Mouse (Mus musculus) brain, embryonic 14.5 days (tissue): ENCODE data around the gene Zfp61.

ENCODE experiments used
- CTCF ChIP-seq: fragments of 200-500 bp; IDR thresholded peaks from 2 replicates; pipeline ENCODE4 v1.5.1; 2012; ENCODE audit warnings: inconsistent platforms, mild to moderate bottlenecking, moderate library complexity, borderline replicate concordance; ENCODE audit not compliant: insufficient read depth, insufficient read length; ENCODE audit errors: extremely low read depth
- POLR2A ChIP-seq: fragments of 200-500 bp; IDR thresholded peaks from 2 replicates; pipeline ENCODE4 v1.6.1; 2012; ENCODE audit warnings: mild to moderate bottlenecking, inconsistent platforms, borderline replicate concordance; ENCODE audit not compliant: poor library complexity, insufficient read depth, insufficient read length, severe bottlenecking; ENCODE audit errors: extremely low read depth

DNA sequence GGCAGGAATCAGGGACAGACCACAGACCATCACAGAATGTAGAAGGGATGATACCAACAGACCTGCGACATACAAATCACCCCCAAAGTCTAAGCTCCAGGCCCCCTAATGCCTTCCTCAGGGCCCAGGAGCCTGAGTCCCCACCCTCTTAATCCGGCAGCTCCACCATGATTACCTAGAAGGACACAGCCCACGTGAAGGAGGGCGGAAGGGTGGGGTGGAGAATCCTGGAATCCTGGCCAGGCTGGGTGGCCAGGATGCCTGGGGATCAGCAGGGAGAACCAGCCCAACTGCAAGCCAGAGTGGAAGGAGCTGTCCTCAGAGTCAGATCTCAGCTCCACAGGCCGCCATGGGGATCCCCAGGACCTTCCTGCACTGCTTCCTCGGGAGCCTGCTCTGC lies 47.9 kb upstream of the Zfp61 start, which contains the start of gene Lypd5:
- TF ChIP-seq CTCF, result no peak
- no peak for TF ChIP-seq POLR2A
